Mouse (Mus musculus) limb, embryonic 10.5 days (tissue): ENCODE data around the gene Gm45753. TPM values are rescaled to one million over a fixed set of nuclear protein-coding genes. Genes with fewer than 3 reads are reported as not detected.

Experiments
- DNase-seq: peaks from one replicate; pipeline ENCODE4 v3.0.0-alpha.2; 2017; ENCODE audit warnings: low spot score
- H3K27ac ChIP-seq: fragments of 300-500 bp; sonication (generic); 2 replicates; pipeline ENCODE4 v1.5.1; 2016; ENCODE audit warnings: mild to moderate bottlenecking
- H3K27me3 ChIP-seq: fragments of 300-500 bp; sonication (generic); 2 replicates; pipeline ENCODE4 v1.6.1; 2016; ENCODE audit warnings: low read depth, mild to moderate bottlenecking; ENCODE audit not compliant: poor library complexity, severe bottlenecking
- H3K36me3 ChIP-seq: fragments of 300-500 bp; sonication (generic); 2 replicates; pipeline ENCODE4 v1.6.1; 2016; ENCODE audit warnings: mild to moderate bottlenecking, moderate library complexity
- H3K4me1 ChIP-seq: fragments of 300-500 bp; sonication (generic); 2 replicates; pipeline ENCODE4 v1.6.1; 2016
- H3K4me3 ChIP-seq: fragments of 300-500 bp; sonication (generic); 2 replicates; pipeline ENCODE4 v1.5.1; 2016; ENCODE audit warnings: mild to moderate bottlenecking, moderate library complexity
- H3K9me3 ChIP-seq: fragments of 300-500 bp; sonication (generic); replicated peaks from 2 replicates; pipeline ENCODE4 v1.6.1; 2016; ENCODE audit warnings: mild to moderate bottlenecking
- whole genome bisulfite sequencing: fragments of 180-500 bp; shearing (Covaris S2); methylation state at CpG from one replicate; pipeline ENCODE4 v1.1.7; 2016; 5-methylcytosine and 5-hydroxymethylcytosine counted together
- polyA plus RNA-seq: library from polyadenylated mRNA; unstranded; fragments of >200 nt; fragmentation: Nextera tagmentation; extraction: Ambion mirVana; gene quantifications from 2 replicates; pipeline ENCODE4 v1.2.1, GENCODE M21; 2016

Gene Gm45753
- polyA plus RNA-seq, 1 experiment from 2014 or later = not detected

DNA sequence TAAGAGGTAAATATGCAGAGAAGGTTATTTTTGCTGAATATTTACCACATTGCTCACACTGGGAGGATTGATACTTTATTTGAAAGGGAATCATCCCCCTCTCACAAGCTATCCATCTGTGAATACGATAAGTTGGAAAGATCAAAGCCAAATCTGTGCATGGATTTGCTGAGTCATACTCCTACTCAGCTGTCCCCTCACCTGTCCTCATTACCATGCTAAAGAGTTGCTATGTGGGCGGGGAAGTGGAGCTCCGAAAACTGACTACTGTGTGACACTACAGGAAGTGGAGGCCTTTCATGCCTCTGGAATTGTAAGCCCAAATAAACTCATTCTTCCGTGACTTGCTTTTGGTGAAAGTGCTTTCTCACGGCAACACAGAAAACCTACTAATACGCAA lies 73.0 kb downstream of the Gm45753 start:
- no peak overlapping the region for H3K27ac ChIP-seq
- no peak overlapping the region for H3K4me3 ChIP-seq
- DNase-seq = no peak
- 88% methylated on average over 6 of the region's 6 CpGs for WGBS
- no peaks in the 10 kb centered on the region for H3K27me3 ChIP-seq
- H3K36me3 ChIP-seq = no peaks in the 10 kb centered on the region
- H3K9me3 ChIP-seq = no peaks in the 10 kb centered on the region
- H3K4me1 ChIP-seq = peaks cover 7% of the 10 kb centered on the region

- WGBS = 81% methylated on average over 3 of the region's 3 CpGs
- Histone ChIP-seq H3K27ac (no peak overlapping the region), H3K36me3 (no peaks in the 10 kb centered on the region), H3K4me1 (peaks cover 4% of the 10 kb centered on the region), H3K27me3 (no peaks in the 10 kb centered on the region), H3K9me3 (no peaks in the 10 kb centered on the region), H3K4me3 (no peak overlapping the region)
- no peak for DNase-seq
Measured at GRCm38 (mm10) chr8:45233256-45233655, 75.0 kb downstream of the Gm45753 start.

Other genes with a start within 250 kb of the Gm45753 start
- 0.23 TPM in 1 of 2 replicates, not detected in the other for gene Mtnr1a, start 239.3 kb downstream of the Gm45753 start, polyA plus RNA-seq
- not detected in 2 replicates for gene F11, start 46.4 kb downstream of the Gm45753 start, polyA plus RNA-seq
- 0.03 TPM in 1 of 2 replicates, not detected in the other for gene Klkb1, start 13.6 kb downstream of the Gm45753 start, polyA plus RNA-seq
- 0.24 and 0.34 TPM in 2 replicates for gene Cyp4v3, start 24.8 kb upstream of the Gm45753 start, polyA plus RNA-seq
- gene Fam149a, start 73.8 kb upstream of the Gm45753 start, polyA plus RNA-seq = 12.8 and 13.5 TPM in 2 replicates
- gene Tlr3, start 102.6 kb upstream of the Gm45753 start, polyA plus RNA-seq = 0.48 and 0.74 TPM in 2 replicates
- gene Sorbs2, start 199.3 kb upstream of the Gm45753 start, polyA plus RNA-seq = 9.5 and 16.7 TPM in 2 replicates